Mouse (Mus musculus): Measurements from ENCODE around the gene Tmem214. TPM values are rescaled to one million over a fixed set of nuclear protein-coding genes. Genes with fewer than 3 reads are reported as not detected.

Tmem214 gene
- polyA plus RNA-seq, 1 experiment from 2014 or later, result 48.6 TPM

- Histone ChIP-seq H3K9me3 (ENCODE audit: control insufficient read depth, low read length) (no peaks in the 10 kb centered on the region), H3K4me1 (ENCODE audit: control insufficient read depth in 2 of 2, insufficient read depth in 2 of 2, low read length in 2 of 2) (peaks cover under 1 to 6% of the 10 kb centered on the region in 2 experiments; a peak in 2 of 4 replicates), H3K4me3 (ENCODE audit: control insufficient read depth in 1 of 2, insufficient read depth in 1 of 2, low read depth in 1 of 2, low read length in 2 of 2) (no peak overlapping the region; a peak in 1 of 4 replicates), H3K27ac (replicated peaks in 1 of 2; ENCODE audit: control insufficient read depth in 1 of 2, insufficient read depth in 1 of 2, low read depth in 2 of 2, low read length in 2 of 2) (no peak overlapping the region), H3K36me3 (ENCODE audit: control insufficient read depth, insufficient read depth, low read length) (no peaks in the 10 kb centered on the region), H3K27me3 (ENCODE audit: control insufficient read depth, insufficient read depth, low read length) (no peaks in the 10 kb centered on the region), H3K4me2 (ENCODE audit: low read length) (peak overlapping the region; percentile 55), H3K9ac (ENCODE audit: low read length) (no peak overlapping the region)
- WGBS, result 40% methylated on average over 7 of the region's 7 CpGs
- ATAC-seq (ENCODE audit: insufficient number of reproducible peaks, insufficient read depth, low FRiP score, low read depth), result no peak
Observed at GRCm38 (mm10) chr5:30927945-30928529, 60.2 kb downstream of the Tmem214 start.

Other genes with a start within 250 kb of the Tmem214 start
- 27.3 and 29.6 TPM in 2 replicates for gene Slc35f6, start 220.1 kb upstream of the Tmem214 start, polyA plus RNA-seq (2014; fragmentation: Nextera tagmentation; extraction: Ambion mirVana)
- gene Cenpa, start 201.2 kb upstream of the Tmem214 start, polyA plus RNA-seq (2014; fragmentation: Nextera tagmentation; extraction: Ambion mirVana), result 268 and 290 TPM in 2 replicates
- gene Dpysl5, start 156.4 kb upstream of the Tmem214 start, polyA plus RNA-seq (2014; fragmentation: Nextera tagmentation; extraction: Ambion mirVana), result 1.6 and 3.3 TPM in 2 replicates
- gene Mapre3, start 53.4 kb upstream of the Tmem214 start, polyA plus RNA-seq (2014; fragmentation: Nextera tagmentation; extraction: Ambion mirVana), result 14.4 and 18.4 TPM in 2 replicates
- gene Agbl5, start 20.7 kb downstream of the Tmem214 start, polyA plus RNA-seq (2014; fragmentation: Nextera tagmentation; extraction: Ambion mirVana), result 10.5 and 10.8 TPM in 2 replicates
- 437 and 480 TPM in 2 replicates for gene Ost4, start 39.8 kb downstream of the Tmem214 start, polyA plus RNA-seq (2014; fragmentation: Nextera tagmentation; extraction: Ambion mirVana)
- gene Emilin1, start 45.4 kb downstream of the Tmem214 start, polyA plus RNA-seq (2014; fragmentation: Nextera tagmentation; extraction: Ambion mirVana), result 91.8 and 108 TPM in 2 replicates
- gene Khk, start 53.4 kb downstream of the Tmem214 start, polyA plus RNA-seq (2014; fragmentation: Nextera tagmentation; extraction: Ambion mirVana), result 9.7 and 12.1 TPM in 2 replicates
- 2.0 and 3.8 TPM in 2 replicates for gene Cgref1, start 77.6 kb downstream of the Tmem214 start, polyA plus RNA-seq (2014; fragmentation: Nextera tagmentation; extraction: Ambion mirVana)
- gene Preb, start 92.3 kb downstream of the Tmem214 start, polyA plus RNA-seq (2014; fragmentation: Nextera tagmentation; extraction: Ambion mirVana), result 49.7 and 59.5 TPM in 2 replicates
- 0.07 and 0.15 TPM in 2 replicates for gene Tcf23, start 100.7 kb downstream of the Tmem214 start, polyA plus RNA-seq (2014; fragmentation: Nextera tagmentation; extraction: Ambion mirVana)
- gene Atraid, start 180.3 kb downstream of the Tmem214 start, polyA plus RNA-seq (2014; fragmentation: Nextera tagmentation; extraction: Ambion mirVana), result 142 and 156 TPM in 2 replicates
- 6.5 and 7.2 TPM in 2 replicates for gene Slc5a6, start 180.9 kb downstream of the Tmem214 start, polyA plus RNA-seq (2014; fragmentation: Nextera tagmentation; extraction: Ambion mirVana)
- 13.3 and 14.3 TPM in 2 replicates for gene Cad, start 186.8 kb downstream of the Tmem214 start, polyA plus RNA-seq (2014; fragmentation: Nextera tagmentation; extraction: Ambion mirVana)
- gene Dnajc5g, start 238.3 kb downstream of the Tmem214 start, polyA plus RNA-seq (2014; fragmentation: Nextera tagmentation; extraction: Ambion mirVana), result not detected in 2 replicates
- 0.26 and 0.43 TPM in 2 replicates for gene Slc30a3, start 240.2 kb downstream of the Tmem214 start, polyA plus RNA-seq (2014; fragmentation: Nextera tagmentation; extraction: Ambion mirVana)
- 7.0 and 9.3 TPM in 2 replicates for gene Trim54, start 248.7 kb downstream of the Tmem214 start, polyA plus RNA-seq (2014; fragmentation: Nextera tagmentation; extraction: Ambion mirVana)